24 mouse cellular contexts compared by ENCODE assay signal in genomic region chr15:21375871-21376270, GRCm38 (mm10).
"Had no signal": no experiment of that assay in that cellular context is flagged by ENCODE, and none has a peak within 500 bp of the region (broad histone marks: within the 10 kb centered on the region; RNA-seq: fewer than 3 reads in every experiment).

No protein-coding gene starts in this region.

- H3K9me3 ChIP-seq: heart, embryonic 10.5 days; heart, embryonic 12.5 days; hindbrain, embryonic 13.5 days; hindbrain, embryonic 15.5 days; kidney, embryonic 15.5 days; limb, embryonic 13.5 days; limb, embryonic 15.5 days; liver, embryonic 12.5 days had no signal

- H3K27me3 ChIP-seq: heart, embryonic 12.5 days; hindbrain, embryonic 13.5 days; hindbrain, embryonic 15.5 days; kidney, embryonic 15.5 days; limb, embryonic 13.5 days; limb, embryonic 15.5 days; liver, embryonic 12.5 days had no signal

- H3K4me3 ChIP-seq: heart, embryonic 10.5 days; heart, embryonic 12.5 days; hindbrain, embryonic 13.5 days; hindbrain, embryonic 15.5 days; kidney, embryonic 15.5 days; limb, embryonic 13.5 days; limb, embryonic 15.5 days; liver, embryonic 12.5 days had no signal

- H3K4me2 ChIP-seq: heart, embryonic 12.5 days; hindbrain, embryonic 13.5 days; hindbrain, embryonic 15.5 days; kidney, embryonic 15.5 days; limb, embryonic 13.5 days; limb, embryonic 15.5 days; liver, embryonic 12.5 days had no signal

- H3K27ac ChIP-seq: heart, embryonic 10.5 days; hindbrain, embryonic 13.5 days; hindbrain, embryonic 15.5 days; hindbrain, postnatal 0 days; kidney, embryonic 15.5 days; kidney, postnatal 0 days; limb, embryonic 13.5 days; limb, embryonic 15.5 days; liver, embryonic 12.5 days; liver, embryonic 14.5 days had no signal

- H3K4me1 ChIP-seq: heart, embryonic 10.5 days; heart, embryonic 12.5 days; hindbrain, embryonic 13.5 days; hindbrain, embryonic 15.5 days; kidney, embryonic 15.5 days; limb, embryonic 13.5 days; limb, embryonic 15.5 days; liver, embryonic 12.5 days had no signal

- DNase-seq: forebrain, postnatal 0 days; gastrocnemius, postnatal 14 days; gastrocnemius, postnatal 36 days; heart, adult 18-20 months; heart, postnatal 10 days; kidney, adult 11 months; kidney, adult 2 months; kidney, adult 9 months; kidney, postnatal 14 days; kidney, postnatal 36 days; layer of hippocampus, adult 9-11 months; layer of hippocampus, postnatal 36 days; left cerebral cortex, postnatal 4 days had no signal

- H3K9ac ChIP-seq: forebrain, postnatal 0 days; heart, embryonic 12.5 days; hindbrain, embryonic 13.5 days; hindbrain, embryonic 15.5 days; kidney, embryonic 15.5 days; limb, embryonic 13.5 days; limb, embryonic 15.5 days; liver, embryonic 12.5 days; liver, embryonic 14.5 days had no signal

- ATAC-seq: forebrain, postnatal 0 days; hindbrain, postnatal 0 days; liver, embryonic 12.5 days had no signal

- H3K36me3 ChIP-seq: heart, embryonic 10.5 days; heart, embryonic 12.5 days; hindbrain, embryonic 13.5 days; hindbrain, embryonic 15.5 days; kidney, embryonic 15.5 days; limb, embryonic 13.5 days; limb, embryonic 15.5 days; liver, embryonic 12.5 days had no signal
